Mouse (Mus musculus): ENCODE data around the gene Rbak.
"Not testable (repeated sequence)": the region's sequence is repeated elsewhere in the genome, so short reads cannot be mapped to it uniquely, and the experiment has no call there.

The Rbak gene

DNA sequence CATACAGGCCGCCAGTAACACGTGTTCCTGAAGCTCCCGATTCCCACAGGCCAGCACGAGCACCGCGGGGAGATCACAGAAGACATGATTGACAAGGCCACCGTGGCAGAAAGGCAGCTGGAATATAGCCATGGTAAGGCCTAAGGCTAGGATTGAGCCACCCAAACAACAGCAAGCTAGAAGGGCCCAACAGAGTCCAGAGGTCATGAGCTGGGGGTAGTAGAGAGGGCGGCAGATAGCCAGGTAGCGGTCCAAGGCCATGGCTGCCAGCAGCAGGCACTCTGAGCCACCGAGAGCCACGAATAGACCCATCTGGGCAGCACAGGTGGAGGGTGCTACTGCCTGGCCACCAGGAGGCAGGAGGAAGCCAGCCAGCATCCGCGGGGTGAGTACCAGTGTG, 43.0 kb downstream of the Rbak start:
- no peak for DNase-seq (ENCODE audit: extremely low read depth, insufficient read length, low spot score)

DNA sequence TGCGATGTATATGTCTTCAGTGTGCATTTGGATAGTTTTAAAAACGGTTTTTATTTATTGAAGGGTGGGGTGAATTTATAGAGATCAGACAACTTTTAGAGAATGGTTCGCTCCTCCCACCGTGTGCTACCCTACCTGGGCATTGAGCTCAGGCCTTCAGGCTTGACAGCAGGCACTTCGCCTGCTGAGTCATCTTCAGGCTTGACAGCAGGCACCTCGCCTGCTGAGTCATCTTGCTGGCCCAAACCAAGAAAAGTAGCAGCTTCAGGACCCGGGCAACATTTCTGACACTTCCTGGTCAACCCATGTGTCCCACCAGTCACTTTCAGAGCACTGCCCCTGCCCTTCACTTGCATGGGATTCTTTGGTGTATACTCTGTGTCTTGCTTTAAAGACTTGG, 45.5 kb downstream of the Rbak start:
- peak; percentile 50 for DNase-seq (ENCODE audit: extremely low read depth, insufficient read length, low spot score)

DNA sequence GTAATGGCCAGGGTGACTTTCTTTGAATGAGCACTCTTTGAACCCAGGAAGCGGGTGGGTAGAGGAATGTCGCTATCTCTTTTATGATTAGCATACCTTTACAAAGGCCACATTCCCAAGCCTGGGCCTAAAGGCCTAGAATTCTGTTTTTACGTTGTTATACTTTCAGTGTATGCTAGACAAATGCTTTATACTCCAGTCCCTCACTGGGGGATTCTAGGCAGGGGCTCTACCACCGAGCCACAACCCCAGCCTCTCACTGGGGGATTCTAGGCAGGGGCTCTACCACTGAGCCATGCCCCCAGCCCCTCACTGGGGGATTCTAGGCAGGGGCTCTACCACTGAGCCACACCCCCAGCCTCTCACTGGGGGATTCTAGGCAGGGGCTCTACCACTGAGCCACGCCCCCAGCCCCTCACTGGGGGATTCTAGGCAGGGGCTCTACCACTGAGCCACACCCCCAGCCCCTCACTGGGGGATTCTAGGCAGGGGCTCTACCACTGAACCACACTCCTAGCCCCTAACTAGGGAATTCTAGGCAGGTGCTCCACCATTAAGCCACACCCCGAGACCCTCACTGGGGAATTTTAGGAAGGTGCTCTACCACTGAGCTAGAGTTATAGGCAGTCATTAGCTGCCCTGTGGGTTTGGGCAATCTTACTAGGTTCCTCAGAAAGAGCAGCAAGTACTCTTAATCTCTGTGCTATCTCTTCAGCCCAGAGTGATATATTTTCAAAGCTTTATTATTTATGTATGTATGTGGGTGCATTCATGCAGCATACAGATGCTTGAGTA, 46.2 kb downstream of the Rbak start:
- DNase-seq (ENCODE audit: extremely low read depth, insufficient read length, low spot score): not testable (repeated sequence)

DNA sequence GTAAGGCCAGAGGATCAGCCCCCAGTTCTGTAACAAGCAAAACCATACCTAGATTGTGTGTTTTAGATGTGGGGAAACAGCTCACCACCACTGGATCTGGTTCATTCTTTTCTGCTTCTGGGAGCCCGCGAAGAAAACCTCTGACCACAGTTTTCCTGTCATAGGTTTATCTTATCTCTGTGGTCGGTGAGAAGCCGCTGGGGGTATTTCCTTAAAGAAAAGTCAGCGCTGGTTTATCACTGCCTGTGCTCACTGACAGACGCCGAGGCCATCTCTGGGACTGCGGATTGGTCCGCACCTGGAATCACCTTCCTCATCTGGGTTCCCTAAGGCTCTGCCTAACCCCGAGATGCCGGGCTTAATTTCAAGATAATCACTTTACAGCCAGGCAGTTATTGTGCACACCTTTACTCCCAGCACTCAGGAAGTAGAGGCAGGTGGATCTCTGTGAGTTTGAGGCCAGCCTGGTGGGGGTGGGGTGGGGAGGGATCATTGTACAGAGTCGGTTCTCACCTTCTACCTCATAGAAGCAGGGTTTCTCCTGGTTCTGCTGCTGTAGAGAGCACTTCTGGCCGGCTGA, 47.5 kb downstream of the Rbak start:
- DNase-seq (ENCODE audit: extremely low read depth, insufficient read length, low spot score): no peak

DNA sequence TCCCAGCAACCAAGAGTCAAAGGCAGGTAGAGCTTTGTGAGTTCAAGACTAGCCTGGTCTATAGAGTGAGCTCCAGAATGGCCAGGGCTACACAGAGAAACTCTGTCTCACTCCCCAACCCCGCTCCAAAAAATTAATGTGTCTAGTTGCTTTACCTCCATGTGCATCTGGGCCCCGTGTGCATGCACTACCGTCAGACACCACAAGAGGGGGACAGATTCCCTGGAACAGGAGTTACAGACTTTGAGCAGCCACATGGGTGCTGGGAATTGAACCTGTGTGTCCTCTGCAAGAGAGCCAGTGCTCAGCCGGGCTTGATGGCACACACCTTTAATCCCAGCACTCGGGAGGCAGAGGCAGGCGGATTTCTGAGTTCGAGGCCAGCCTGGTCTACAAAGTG, 50.2 kb downstream of the Rbak start:
- DNase-seq (ENCODE audit: extremely low read depth, insufficient read length, low spot score): no peak

DNA sequence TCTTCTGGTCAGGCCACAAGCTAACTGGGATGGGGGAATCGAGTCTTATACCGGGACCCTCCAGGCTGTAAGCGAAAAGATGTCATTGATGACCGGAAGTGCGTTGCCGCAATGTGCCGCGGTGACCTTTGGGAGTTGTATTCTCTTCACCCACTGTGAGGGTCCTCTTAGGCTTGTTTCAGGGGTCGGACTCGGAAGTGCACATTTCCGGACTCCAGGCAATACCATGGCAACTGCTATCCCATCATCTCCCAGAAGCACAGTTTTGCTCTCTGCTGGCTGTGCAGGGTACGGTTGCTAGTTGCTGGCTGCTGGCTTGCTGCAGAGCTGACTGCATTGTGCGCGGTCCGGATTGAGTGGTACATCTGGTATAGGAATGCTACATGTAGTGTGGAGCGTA, 51.5 kb downstream of the Rbak start:
- no peak for DNase-seq (ENCODE audit: extremely low read depth, insufficient read length, low spot score)

DNA sequence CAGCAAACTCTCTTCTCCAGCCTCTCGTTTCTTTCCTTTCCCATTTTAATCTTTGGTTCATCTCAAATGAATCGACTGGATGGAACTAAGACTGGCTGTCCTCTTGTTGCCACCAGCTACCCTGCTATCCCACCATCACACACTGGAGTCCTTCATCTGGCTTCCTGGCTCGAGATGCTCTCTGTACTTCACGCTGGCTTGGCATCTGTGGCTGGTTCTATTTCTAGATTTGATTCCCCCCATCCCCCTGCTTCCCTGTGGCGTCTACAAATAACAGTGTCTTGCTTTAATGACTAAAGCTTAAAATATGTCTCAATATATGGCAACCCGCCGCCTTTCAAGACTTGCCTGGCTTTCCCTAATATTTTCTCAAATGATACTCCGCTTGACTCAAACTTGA, 52.7 kb downstream of the Rbak start:
- DNase-seq (ENCODE audit: extremely low read depth, insufficient read length, low spot score): peak; percentile 28

DNA sequence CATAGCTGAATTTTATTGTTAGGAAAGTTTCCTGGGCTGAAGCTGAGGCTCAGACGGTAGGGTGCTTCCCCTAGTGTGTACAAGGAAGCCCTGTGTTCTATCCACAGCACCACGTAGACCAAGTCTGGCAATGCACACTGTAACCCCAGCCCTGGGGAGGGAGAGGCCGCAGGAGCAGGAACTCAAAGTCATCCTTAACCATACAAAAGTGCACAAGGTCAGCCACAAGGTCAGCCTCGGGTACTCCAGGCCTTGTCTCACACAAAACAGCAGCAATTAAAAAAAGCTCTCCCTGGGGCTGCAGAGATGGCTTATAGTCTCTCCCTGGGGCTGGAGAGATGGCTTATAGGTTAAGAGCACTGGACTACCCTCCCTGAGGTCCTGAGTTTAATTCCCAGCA, 53.7 kb downstream of the Rbak start:
- no peak for DNase-seq (ENCODE audit: extremely low read depth, insufficient read length, low spot score)

DNA sequence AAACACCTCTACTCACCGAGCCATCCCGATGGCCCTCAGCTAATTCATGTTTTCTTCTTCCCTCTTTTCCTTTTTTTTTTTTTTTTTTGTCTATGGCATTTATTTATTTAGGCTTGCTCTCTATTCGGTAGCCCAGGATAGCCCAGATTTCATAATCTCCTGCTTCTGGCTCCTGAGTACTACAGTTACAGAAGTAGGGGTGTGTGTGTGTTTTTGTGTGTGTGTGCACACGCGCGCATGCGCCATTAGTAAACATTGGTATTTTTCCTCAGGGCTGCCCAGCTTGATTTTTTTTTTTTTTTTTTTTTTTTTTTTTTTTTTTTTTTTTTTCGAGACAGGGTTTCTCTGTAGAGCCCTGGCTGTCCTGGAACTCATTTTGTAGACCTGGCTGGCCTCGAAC, 54.5 kb downstream of the Rbak start:
- DNase-seq (ENCODE audit: extremely low read depth, insufficient read length, low spot score): no peak

DNA sequence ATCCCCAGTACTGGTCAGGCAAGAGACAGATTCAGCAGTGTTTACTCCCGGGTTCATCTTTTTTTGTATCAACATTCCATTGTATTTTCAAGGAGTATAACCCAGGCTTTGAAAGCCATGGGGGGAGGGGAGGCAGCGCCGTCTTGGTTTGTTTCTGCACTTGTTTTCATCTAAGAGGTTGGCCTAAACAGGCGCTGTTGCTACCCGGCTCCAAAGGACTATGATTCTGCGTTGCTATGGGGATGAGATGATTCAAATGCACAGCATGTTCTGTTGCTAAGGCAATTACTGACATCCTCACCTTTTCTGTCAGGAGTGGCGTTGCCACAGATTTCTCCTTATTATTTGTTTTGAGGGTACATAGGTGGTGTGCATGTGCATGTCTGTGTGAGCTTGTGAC, 55.0 kb downstream of the Rbak start:
- DNase-seq (ENCODE audit: extremely low read depth, insufficient read length, low spot score): no peak

DNA sequence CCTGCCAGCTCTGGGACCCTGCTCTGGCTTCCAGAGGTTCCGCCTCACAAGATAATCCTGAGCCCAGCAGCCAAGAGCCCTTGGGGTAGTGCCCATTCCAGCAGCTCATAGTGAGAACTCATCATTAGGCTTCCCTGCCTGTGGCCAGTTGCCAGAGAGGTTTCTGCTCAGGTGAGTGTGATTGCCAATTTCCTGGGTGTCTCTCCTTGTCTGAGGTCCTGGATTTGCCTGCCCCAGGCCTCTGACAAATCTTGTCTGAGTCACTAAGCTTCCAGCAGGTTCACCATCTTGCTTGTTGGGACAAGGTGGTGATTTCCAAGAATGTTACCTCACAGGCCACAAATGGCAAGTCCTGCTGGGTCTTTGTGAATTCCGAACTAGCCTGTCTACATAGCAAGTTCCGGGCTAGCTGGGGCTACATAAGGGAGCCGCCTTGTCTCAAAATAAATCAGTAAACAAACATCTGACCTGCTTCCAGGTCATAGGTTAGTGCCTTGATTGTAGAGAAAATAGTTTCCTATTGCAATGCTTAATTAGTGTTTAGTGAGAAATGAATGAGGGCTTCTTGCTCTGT, 55.7 kb downstream of the Rbak start:
- DNase-seq (ENCODE audit: extremely low read depth, insufficient read length, low spot score): no peak

DNA sequence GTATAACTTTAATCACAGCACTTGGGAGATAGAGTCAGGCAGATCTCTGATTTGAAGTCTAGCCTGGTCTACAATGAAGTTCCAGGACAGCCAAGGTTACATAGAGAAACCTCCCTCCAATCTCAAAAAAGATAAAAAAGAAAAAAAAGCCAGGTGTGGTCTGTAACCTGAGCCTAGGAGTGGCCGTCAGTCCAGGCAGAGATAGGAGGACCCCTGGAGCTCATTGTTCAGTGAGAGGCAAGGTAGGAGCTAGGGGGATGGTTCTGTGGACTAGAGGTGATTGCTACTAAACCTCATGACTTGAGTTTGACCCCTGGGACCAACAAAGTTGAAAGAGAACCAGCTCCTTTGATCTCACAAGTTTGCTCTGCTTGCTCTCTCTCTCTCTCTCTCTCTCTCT, 57.9 kb downstream of the Rbak start:
- DNase-seq (ENCODE audit: extremely low read depth, insufficient read length, low spot score): no peak
